Mouse (Mus musculus) lung, postnatal 0 days (tissue): ENCODE data around the gene Cfap100. TPM values are rescaled to one million over a fixed set of nuclear protein-coding genes. Genes with fewer than 3 reads are reported as not detected.

Experiments used
- ATAC-seq: fragments of 200-750 bp; cut with Nextera tagmentation; 2 replicates; pipeline ENCODE4 v1.8.0; 2017; ENCODE audit warnings: moderate library complexity
- DNase-seq: peaks from one replicate; pipeline ENCODE4 v3.0.0-alpha.2; 2016; ENCODE audit warnings: low spot score
- H3K27ac ChIP-seq: fragments of 300-500 bp; sonication (generic); 2 replicates; pipeline ENCODE4 v1.5.1; 2014; ENCODE audit warnings: antibody characterized with exemption, mild to moderate bottlenecking, low read length, mixed read lengths
- H3K27me3 ChIP-seq: fragments of 300-500 bp; sonication (generic); replicated peaks from 2 replicates; pipeline ENCODE4 v1.6.1; 2014; ENCODE audit warnings: low read length, mixed read lengths; ENCODE audit not compliant: insufficient read depth
- H3K36me3 ChIP-seq: fragments of 300-500 bp; sonication (generic); 2 replicates; pipeline ENCODE4 v1.6.1; 2014; ENCODE audit warnings: low read length, mixed read lengths; ENCODE audit not compliant: insufficient read depth
- H3K4me1 ChIP-seq: fragments of 300-500 bp; sonication (generic); 2 replicates; pipeline ENCODE4 v1.6.1; 2014; ENCODE audit warnings: antibody characterized with exemption, low read depth, low read length, mixed read lengths; ENCODE audit not compliant: insufficient read depth
- H3K4me2 ChIP-seq: fragments of 300-500 bp; sonication (generic); replicated peaks from 2 replicates; pipeline ENCODE4 v1.6.1; 2014; ENCODE audit warnings: low read depth, mild to moderate bottlenecking, low read length, moderate library complexity, mixed read lengths
- H3K4me3 ChIP-seq: fragments of 300-500 bp; sonication (generic); 2 replicates; pipeline ENCODE4 v1.5.1; 2014; ENCODE audit warnings: low read depth, low read length
- H3K9ac ChIP-seq: fragments of 300-500 bp; sonication (generic); replicated peaks from 2 replicates; pipeline ENCODE4 v1.6.1; 2014; ENCODE audit warnings: low read depth, mild to moderate bottlenecking
- H3K9me3 ChIP-seq: fragments of 300-500 bp; sonication (generic); 2 replicates; pipeline ENCODE4 v1.6.1; 2016; ENCODE audit warnings: low read length, mixed read lengths
- CTCF ChIP-seq: IDR thresholded peaks from 2 replicates; pipeline ENCODE4 v1.5.1; 2016; ENCODE audit warnings: antibody characterized with exemption, mild to moderate bottlenecking
- EP300 ChIP-seq: IDR thresholded peaks from 2 replicates; pipeline ENCODE4 v1.6.1; 2016; ENCODE audit warnings: antibody characterized with exemption, mild to moderate bottlenecking, control low read depth
- WGBS: fragments of 180-500 bp; shearing (Covaris S2); extraction: QIAGEN DNeasy Blood & Tissue Kit; methylation state at CpG from one replicate; pipeline ENCODE4 v1.1.7; 2014; 5-methylcytosine and 5-hydroxymethylcytosine counted together
- polyA plus RNA-seq: library from polyadenylated mRNA; unstranded; fragments of >200 nt; fragmentation: Nextera tagmentation; extraction: Ambion mirVana; gene quantifications from 2 replicates; pipeline ENCODE4 v1.2.1, GENCODE M21; 2015

Gene Cfap100
- polyA plus RNA-seq, 1 experiment from 2014 or later: 5.2 TPM

DNA sequence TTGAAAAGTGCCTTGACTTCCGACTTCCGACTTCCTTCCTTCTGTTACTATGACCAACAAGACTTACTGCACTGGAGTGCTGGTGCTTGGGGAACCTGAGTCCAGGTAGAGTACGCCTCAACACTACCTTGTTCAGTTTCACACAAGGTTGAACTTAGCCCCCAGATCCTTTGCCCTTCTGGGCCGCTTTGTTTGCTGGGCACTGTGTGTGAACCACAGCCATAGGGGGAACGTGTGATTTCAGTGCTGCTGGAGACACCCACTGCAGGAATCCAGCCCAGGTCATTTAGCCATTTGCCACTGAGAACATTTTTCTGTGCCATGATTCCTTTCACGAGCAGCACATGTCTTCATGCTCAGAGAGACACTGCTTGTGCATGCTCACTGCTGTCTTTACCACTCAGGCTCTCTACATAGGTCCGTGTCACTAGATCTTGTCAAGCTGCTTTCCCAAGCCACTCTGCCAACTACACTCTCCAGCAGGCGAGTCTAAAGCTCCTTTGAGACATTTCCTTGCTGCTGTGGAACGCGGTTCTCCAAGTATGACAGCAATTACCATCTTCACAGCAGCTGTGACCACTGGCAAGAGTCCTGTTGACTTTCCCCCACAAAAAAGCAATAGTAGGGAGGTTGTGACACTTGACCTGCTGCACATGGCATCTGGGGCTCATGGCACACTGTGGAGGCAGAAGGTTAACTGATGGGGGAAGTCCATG lies 7.8 kb upstream of the Cfap100 start:
- Histone ChIP-seq H3K4me3 (no peak overlapping the region), H3K4me2 (no peak overlapping the region), H3K4me1 (no peaks in the 10 kb centered on the region), H3K36me3 (no peaks in the 10 kb centered on the region), H3K27me3 (no peaks in the 10 kb centered on the region), H3K27ac (peak overlapping the region; percentile 38; the same call in 1 of the 2 replicates), H3K9me3 (no peaks in the 10 kb centered on the region), H3K9ac (no peak overlapping the region)
- ATAC-seq: peak; percentile 86
- TF ChIP-seq EP300 (peak; percentile 46; the same call in 1 of the 2 replicates), CTCF (0 out of 2 replicates have a peak, but pooled peaks have one; percentile 1)
- WGBS: 68% methylated on average over 10 of the region's 10 CpGs
- peak; percentile 82 for DNase-seq

- no peak overlapping the region for H3K4me3 ChIP-seq
- no peak overlapping the region for H3K27ac ChIP-seq
- DNase-seq (peak; percentile 88), ATAC-seq (peak; percentile 81)
- no peaks in the 10 kb centered on the region for H3K9me3 ChIP-seq
- TF ChIP-seq CTCF: peak; percentile 82
- TF ChIP-seq EP300: peak; percentile 95
- no peak overlapping the region for H3K9ac ChIP-seq
- H3K4me1 ChIP-seq: no peaks in the 10 kb centered on the region
- H3K4me2 ChIP-seq: no peak overlapping the region
- WGBS: 15% methylated on average over 11 of the region's 11 CpGs
- H3K27me3 ChIP-seq: no peaks in the 10 kb centered on the region
- no peaks in the 10 kb centered on the region for H3K36me3 ChIP-seq
Measured at GRCm38 (mm10) chr6:90435195-90435618, 6.6 kb upstream of the Cfap100 start.

GRCm38 (mm10) chr6:90434687-90435086 lies 6.1 kb upstream of the Cfap100 start:
- Histone ChIP-seq H3K27me3 (no peaks in the 10 kb centered on the region), H3K9me3 (no peaks in the 10 kb centered on the region), H3K27ac (no peak overlapping the region), H3K36me3 (no peaks in the 10 kb centered on the region), H3K4me2 (no peak overlapping the region), H3K9ac (no peak overlapping the region), H3K4me3 (no peak overlapping the region), H3K4me1 (no peaks in the 10 kb centered on the region)
- ATAC-seq (peak; percentile 14; the same call in 1 of the 2 replicates), DNase-seq (no peak)
- 63% methylated on average over 3 of the region's 3 CpGs for WGBS
- TF ChIP-seq CTCF (no peak), EP300 (no peak)

GRCm38 (mm10) chr6:90431487-90431886 lies 2.9 kb upstream of the Cfap100 start:
- ATAC-seq (no peak), DNase-seq (no peak)
- H3K4me1 ChIP-seq: peaks cover 5% of the 10 kb centered on the region; the same call in 1 of the 2 replicates
- no peak overlapping the region for H3K4me3 ChIP-seq
- H3K27ac ChIP-seq: no peak overlapping the region
- 55% methylated on average over 2 of the region's 2 CpGs for WGBS
- H3K36me3 ChIP-seq: no peaks in the 10 kb centered on the region
- H3K4me2 ChIP-seq: no peak overlapping the region
- no peak overlapping the region for H3K9ac ChIP-seq
- no peak for TF ChIP-seq EP300
- no peak for TF ChIP-seq CTCF
- 0 out of 2 replicates have a peak, but pooled peaks cover 3% of the 10 kb centered on the region for H3K27me3 ChIP-seq
- no peaks in the 10 kb centered on the region for H3K9me3 ChIP-seq

DNA sequence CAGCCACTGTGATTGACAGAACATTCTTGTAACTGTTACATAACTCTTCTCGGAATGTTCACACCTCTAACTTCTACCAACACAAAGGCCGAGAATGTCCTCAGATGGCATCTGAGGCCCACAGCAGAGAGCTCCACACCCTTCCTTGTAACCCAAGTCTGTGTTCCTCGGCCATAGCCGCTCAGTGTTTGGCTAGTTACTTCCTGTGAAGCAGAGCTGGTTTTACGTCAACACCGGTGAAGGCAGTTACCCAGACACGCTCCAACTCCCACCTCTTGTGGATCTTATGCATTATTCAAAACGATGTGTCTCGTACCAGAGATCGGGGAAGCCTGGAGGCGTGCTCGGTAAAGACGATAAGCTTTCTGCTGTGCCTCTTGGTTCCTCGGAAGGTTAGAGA lies 1.3 kb upstream of the Cfap100 start:
- Histone ChIP-seq H3K4me1 (peaks cover 5% of the 10 kb centered on the region; the same call in 1 of the 2 replicates), H3K9me3 (no peaks in the 10 kb centered on the region), H3K4me2 (no peak overlapping the region), H3K4me3 (no peak overlapping the region), H3K9ac (no peak overlapping the region), H3K27me3 (0 out of 2 replicates have a peak, but pooled peaks cover 3% of the 10 kb centered on the region), H3K36me3 (no peaks in the 10 kb centered on the region), H3K27ac (no peak overlapping the region)
- DNase-seq (peak; percentile 38), ATAC-seq (peak; percentile 19; the same call in 1 of the 2 replicates)
- WGBS: 65% methylated on average over 14 of the region's 14 CpGs
- no peak; the same call in 1 of the 2 replicates for TF ChIP-seq EP300
- TF ChIP-seq CTCF: no peak

- Histone ChIP-seq H3K4me2 (no peak overlapping the region), H3K9me3 (no peaks in the 10 kb centered on the region), H3K9ac (no peak overlapping the region), H3K4me3 (no peak overlapping the region), H3K36me3 (no peaks in the 10 kb centered on the region), H3K27ac (no peak overlapping the region), H3K27me3 (0 out of 2 replicates have a peak, but pooled peaks cover 3% of the 10 kb centered on the region), H3K4me1 (peaks cover 5% of the 10 kb centered on the region; the same call in 1 of the 2 replicates)
- TF ChIP-seq CTCF (no peak), EP300 (no peak)
- ATAC-seq (no peak), DNase-seq (peak; percentile 34)
- WGBS: 61% methylated on average over 4 of the region's 4 CpGs
Measured at GRCm38 (mm10) chr6:90426003-90426402, 2.6 kb downstream of the Cfap100 start.
